Mouse (Mus musculus) ZHBTc4 (cell line): ENCODE data around the gene Wdr74.
A peak's percentile ranks its signal among the peaks of the same experiment; 100 is the strongest.

Source experiments
- DNase-seq: peaks from one replicate; pipeline ENCODE4 v3.0.0-alpha.2; 2011; ENCODE audit warnings: low read depth, low spot score

The Wdr74 gene

DNA sequence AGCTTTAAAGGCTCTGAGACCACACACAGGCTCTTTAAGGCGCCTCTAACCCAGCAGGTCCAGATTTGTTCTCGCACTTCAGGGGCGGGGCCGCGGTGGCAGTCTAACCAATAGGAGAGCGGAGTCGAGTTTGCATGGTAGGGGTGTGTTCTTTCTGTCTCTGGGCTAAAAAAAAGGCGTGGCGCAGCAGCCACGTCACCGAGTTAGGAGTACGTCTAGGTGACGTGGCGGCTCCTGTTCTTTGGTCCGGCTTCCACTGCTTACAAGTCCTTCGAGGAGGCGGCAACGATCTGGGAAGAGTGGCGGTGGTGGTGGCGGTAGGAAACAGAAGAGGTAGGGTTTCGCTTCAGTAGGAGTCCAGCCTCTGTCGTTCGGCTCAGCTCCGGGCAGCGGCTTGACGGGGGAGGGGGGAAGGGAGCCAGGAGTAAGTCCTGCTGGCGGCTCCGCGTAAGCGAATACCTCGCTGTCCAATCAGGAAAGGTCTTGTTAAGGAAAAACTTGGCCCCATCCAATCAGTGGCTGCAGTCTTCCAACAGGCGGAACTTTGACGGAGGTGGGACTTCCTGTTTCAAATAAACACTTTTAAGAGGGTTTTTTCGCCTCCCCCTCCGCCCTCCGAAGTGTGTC is 5.7 kb downstream of the Wdr74 start, which contains the start of gene Stx5a:
Gene Stx5a (plus strand): TSS at position 171 of the 627 bp plus-strand sequence.
- peak; percentile 99 for DNase-seq

DNA sequence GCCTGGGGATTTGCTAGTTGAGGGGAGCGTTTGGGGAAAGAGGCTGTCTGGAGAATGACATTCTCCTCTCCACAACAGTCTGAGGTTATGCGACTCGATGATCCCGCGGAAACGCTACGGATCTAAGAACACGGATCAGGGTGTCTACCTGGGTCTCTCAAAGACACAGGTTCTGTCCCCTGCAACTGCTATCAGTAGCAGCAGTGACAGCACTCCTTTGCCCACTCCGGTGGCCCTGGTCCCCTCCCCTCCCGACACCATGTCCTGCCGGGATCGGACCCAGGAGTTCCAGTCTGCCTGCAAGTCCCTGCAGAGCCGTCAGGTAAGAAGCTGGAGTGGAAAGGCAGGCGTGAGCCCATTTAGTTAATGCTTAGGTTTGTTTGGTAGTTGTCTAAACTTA is 6.5 kb downstream of the Wdr74 start:
- no peak for DNase-seq

- no peak for DNase-seq
These were observed 9.8 kb downstream of the Wdr74 start for GRCm38 (mm10) chr19:8745382-8745781.

- peak; percentile 69 for DNase-seq
These were observed 11.7 kb downstream of the Wdr74 start for GRCm38 (mm10) chr19:8747368-8747767.

DNA sequence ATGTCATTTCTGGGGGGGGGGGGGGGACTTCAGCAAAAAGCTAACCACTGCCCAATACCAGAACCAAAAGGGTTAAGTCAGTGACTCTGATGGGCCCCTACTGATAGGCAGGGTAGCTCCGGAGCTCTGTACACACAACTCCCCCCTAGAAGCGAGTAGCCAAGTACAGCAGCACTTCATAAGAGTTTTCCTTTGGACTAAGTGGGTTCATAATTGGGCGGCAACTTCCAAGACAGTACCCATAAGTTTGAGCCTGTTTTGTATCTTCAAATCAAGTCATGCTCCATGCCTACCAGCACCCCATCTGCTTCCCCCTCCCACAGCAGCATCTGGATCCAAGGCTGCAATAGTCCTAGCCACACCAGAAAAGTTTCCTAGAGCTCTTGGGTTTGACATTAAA is 20.0 kb downstream of the Wdr74 start:
- DNase-seq, result no peak

GRCm38 (mm10) chr19:8756635-8757387 is 21.2 kb downstream of the Wdr74 start, which contains the start of gene Nxf1:
Gene Nxf1 (plus strand): TSS chr19:8757073.
- DNase-seq, result peak; percentile 98

GRCm38 (mm10) chr19:8757471-8757998 is 21.9 kb downstream of the Wdr74 start:
- no peak for DNase-seq

DNA sequence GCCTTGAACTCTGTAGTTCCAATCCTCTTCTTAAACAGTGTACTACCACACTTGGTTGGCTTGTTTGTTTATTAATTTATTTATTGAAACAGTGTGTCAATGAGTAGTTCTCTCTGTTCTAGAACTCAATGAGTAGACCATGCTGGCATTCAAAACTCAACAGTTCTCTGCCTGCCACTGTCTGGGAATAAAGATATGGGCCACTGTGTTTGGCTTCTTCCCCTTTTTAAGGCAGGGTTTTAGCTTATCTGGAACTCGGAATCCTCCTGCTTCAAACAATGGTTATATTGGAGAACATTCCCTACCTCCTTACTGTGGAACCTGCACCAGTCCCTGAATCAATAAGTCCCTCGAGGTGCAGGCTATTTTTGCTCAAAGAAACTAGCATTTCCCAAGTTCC is 23.3 kb downstream of the Wdr74 start:
- no peak for DNase-seq

DNA sequence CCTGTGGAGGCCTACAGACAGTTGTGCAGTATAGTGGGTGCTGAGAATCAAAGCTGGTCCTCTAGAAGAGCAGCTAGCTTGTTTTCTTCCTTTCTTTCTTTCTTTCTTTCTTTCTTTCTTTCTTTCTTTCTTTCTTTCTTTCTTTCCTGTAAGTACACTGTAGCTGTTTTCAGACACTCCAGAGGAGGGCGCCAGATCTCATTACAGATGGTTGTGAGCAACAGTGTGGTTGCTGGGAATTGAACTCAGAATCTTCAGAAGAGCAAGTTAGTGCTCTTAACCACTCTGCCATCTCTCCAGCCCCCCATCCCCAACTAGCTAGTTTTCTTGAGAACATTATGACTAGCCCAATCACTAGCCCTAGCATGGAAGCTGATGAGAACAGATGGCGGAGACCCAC is 25.1 kb downstream of the Wdr74 start:
- DNase-seq, result peak; percentile 35

DNA sequence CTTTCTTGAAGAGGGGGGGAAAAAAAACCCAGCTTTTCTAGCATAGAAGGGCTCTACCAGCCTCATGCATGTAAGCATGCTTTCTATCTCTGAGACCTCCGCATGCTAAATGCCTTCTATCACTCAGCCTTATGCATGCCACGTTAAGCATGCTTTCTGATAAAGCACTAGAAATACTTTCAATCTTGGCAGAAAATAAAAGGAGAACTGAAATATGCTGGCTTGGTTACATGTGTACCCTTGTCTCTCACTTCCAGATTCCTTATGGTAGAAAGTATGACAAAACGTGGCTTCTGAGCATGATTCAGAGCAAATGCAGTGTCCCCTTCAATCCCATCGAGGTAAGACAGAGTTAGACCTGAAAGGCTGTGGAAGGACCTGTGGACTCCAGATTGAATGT is 27.6 kb downstream of the Wdr74 start:
- no peak for DNase-seq

GRCm38 (mm10) chr19:8765562-8765961 is 29.9 kb downstream of the Wdr74 start:
- DNase-seq, result no peak

DNA sequence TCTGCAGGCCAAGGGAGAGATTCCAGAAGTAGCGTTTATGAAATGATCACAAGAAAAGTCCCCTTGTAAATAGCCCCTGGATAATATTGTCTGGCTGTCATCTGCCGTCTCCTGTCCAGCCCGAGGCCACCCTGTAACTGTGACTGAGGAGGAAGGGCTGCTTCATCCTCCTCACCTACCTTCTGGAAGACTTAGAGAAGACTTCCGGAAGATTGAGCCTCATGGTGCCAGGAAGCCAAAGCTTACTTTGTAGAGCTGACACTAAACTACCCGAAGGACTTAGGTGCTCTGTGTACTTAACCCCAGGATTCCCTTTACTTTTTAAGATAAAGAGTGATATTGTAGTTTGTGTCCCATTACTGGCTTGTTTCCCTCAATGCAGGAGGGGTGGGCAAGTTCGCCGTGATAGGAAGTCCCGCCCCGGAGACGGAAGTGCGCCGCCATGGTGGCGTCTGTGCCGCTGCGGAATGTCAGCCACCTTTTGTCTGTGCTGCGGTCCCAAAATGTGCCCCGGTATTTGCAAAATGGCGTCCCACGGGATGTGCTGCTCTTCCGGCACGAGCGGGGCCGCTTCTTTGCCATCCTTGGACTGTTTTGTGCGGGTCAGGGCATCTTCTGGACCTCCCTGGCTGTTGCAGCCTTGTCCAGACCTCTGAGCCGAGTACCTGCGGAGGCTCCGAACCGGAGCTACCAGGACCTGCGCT is 35.1 kb downstream of the Wdr74 start, which contains the start of gene Tmem223:
Gene Tmem223 (plus strand): TSS at position 430 of the 704 bp plus-strand sequence.
- peak; percentile 91 for DNase-seq

DNA sequence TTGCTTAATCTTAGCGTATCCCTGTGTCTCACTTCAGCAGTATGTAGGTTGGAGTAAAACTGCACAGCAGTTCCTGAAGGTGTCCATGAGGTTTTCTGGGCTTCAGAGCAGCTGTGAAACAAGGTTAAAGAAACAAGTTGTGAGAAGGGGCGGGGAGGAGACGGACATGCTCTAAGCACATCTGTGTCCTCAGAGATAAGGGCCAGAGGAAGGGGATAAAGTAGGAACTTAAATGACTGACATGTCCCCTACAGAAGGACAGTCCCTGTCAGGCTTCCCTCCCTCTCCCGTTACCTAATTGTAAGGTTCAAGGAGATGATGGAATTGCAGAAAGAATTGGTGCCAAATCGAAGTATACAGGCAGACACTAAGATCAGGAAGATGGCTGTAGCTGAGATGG is 37.4 kb downstream of the Wdr74 start:
- DNase-seq, result no peak

DNA sequence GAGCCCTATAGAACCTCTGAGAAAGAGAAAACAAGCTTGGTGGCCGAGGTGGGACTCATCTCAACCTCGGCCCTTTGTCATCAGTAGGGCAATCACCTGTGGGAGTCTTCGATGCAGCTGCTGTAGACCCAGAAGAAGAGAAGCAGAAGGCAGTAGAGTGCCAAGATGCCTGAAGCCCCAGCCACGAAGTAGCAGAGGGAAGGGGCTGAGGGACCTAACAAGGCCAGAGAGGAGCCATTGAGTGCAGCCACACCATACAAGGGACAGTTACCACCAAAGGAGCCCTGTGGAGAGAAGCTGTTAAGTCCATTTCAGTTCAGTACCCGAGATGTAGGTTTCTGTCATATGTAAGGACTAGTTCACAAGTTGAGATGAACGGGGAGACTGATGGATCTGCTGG is 37.8 kb downstream of the Wdr74 start:
- DNase-seq, result no peak

DNA sequence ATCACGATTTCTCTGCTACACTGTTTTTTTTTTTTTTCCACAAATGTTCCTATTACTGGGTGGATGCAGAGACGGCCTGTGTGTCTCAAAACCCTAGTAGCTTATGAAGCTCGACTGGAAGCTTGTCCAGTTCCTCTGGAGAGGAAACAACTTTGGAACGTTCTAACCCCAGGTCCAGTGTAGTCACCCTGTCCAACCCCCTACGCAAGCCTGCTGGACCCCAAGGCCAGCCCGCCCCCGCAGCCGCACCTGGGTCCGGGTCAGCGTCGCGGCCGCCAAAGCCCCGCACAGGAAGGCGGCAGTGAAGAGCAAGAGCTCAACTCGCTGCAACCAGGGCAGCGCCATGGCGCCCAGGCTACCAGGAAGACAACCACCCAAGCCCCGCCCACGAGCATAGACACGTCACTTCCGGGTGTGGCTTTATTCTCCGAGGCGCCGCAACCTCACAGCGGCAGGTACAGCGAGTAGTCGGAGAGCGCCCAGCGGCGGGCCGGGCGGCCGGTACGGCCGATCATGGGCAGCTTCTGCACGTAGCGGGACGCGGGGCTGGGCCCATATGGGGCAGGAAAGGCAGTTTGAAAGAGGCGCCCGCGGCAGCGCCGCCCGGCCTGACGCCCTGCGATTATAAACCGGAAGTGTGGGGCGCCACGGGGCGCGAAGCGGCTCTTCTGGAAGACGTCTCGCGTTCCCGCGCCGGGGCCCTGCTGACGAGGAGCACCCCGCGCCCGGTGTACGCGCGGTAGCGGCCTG is 38.6 kb downstream of the Wdr74 start, which contains the start of gene Tmem179b:
Gene Tmem179b (minus strand): TSS at position 382 of the 750 bp plus-strand sequence.
- DNase-seq, result peak; percentile 97

DNA sequence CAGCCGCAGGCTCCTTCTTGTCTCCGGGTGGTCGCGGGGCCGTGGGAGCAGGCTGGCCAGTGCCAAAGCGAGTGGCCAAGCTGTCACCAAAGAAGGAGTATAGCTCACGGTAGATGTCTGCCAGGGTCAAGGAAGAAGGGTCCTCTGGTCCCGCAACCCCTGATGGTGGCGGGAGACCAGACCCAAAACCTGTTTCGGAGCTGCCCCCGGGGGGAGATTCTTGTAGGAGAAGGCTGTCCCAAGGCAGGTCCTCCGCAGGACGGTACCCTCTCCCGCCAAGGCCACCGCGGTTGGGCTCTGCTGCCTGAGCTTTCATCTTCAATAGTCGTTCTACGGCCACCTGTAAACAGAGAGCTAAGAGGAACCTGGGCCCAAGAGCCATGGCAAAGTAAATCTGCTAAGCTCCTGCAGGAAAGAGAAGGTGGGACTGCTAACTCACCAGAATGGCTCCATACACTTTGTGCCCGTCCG is 39.4 kb downstream of the Wdr74 start:
- DNase-seq, result no peak

- DNase-seq, result peak; percentile 99
These were observed 50.6 kb downstream of the Wdr74 start, which contains the start of gene Taf6l for GRCm38 (mm10) chr19:8786008-8786781. Gene Taf6l (minus strand): TSS chr19:8786417.

- DNase-seq, result peak; percentile 48
These were observed 52.9 kb downstream of the Wdr74 start for GRCm38 (mm10) chr19:8788521-8788920.

- DNase-seq, result no peak
These were observed 53.5 kb downstream of the Wdr74 start for GRCm38 (mm10) chr19:8789171-8789570.

GRCm38 (mm10) chr19:8790171-8790570 is 54.5 kb downstream of the Wdr74 start:
- DNase-seq, result no peak
